Mouse (Mus musculus) large intestine, adult 2 months (tissue): ENCODE results near the gene Bcl6b. TPM values are rescaled to one million over a fixed set of nuclear protein-coding genes. Genes with fewer than 3 reads are reported as not detected.

Source experiments
- DNase-seq: peaks from one replicate; pipeline ENCODE4 v3.0.0-alpha.2; 2012; ENCODE audit warnings: low read depth, low spot score
- WGBS: fragments of 180-500 bp; shearing (Covaris S2); methylation state at CpG from one replicate; pipeline ENCODE4 v1.1.7; 2018; 5-methylcytosine and 5-hydroxymethylcytosine counted together
- polyA plus RNA-seq: library from polyadenylated mRNA; depleted of rRNA; stranded (reverse); fragments of >200 nt; gene quantifications from 2 replicates; pipeline ENCODE4 v1.2.3, GENCODE M21; 2012

Bcl6b gene
- polyA plus RNA-seq, 1 experiment = 1.2 TPM

GRCm38 (mm10) chr11:70216103-70216502, 13.5 kb downstream of the Bcl6b start:
- 80% methylated on average over 3 of the region's 3 CpGs for WGBS
- DNase-seq = no peak

- no peak for DNase-seq
- 73% methylated on average over 22 of the region's 22 CpGs for WGBS
Observed at GRCm38 (mm10) chr11:70215301-70215700, 14.3 kb downstream of the Bcl6b start.

DNA sequence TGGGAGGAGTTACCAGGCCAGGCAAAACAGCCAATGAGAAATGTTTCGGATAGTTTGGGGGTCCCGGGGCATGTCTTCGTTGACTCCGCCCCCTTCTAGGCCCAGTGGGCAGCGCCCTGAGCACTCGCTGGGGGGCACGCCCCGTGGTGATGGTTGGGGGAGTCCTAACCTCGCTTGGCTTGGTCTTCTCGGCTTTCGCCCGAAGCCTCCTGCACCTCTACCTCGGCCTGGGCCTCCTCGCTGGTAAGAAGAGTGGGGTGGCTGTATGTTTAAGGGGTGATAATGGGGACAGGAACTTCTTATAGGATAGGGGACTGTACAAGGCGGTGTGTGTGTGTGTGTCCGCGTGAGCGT, 14.8 kb downstream of the Bcl6b start:
- WGBS = 52% methylated on average over 18 of the region's 18 CpGs
- no peak for DNase-seq

DNA sequence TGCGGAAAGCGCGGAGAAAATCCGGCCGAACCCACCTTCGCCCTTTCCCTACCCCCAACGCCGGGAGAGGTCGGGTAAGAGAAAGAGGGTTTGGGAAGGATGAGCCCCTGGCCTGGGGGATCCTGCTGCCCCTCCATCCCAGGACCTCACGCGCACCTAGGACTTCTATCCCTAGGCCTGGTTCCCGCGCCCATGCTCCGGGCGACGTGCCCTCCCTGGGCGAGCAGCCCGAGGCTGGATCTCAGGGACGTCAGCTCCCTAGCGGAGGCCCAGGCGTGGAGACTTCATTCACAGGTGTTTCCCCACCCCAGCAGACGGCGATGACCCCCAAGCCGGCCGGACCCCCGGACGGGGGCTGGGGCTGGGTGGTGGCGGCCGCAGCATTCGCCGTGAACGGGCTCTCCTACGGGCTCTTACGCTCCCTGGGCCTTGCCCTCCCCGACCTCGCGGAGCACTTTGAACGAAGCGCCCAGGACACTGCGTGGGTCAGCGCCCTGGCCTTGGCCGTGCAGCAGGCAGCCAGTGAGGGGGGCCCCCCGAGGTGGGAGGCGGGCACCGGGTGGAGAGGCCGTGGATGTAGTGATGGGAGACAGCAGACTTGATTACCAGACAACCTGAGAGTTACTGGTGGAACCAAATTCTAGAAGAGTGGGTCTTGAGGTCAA, 15.3 kb downstream of the Bcl6b start:
- no peak for DNase-seq
- WGBS = 4% methylated on average over 46 of the region's 46 CpGs

DNA sequence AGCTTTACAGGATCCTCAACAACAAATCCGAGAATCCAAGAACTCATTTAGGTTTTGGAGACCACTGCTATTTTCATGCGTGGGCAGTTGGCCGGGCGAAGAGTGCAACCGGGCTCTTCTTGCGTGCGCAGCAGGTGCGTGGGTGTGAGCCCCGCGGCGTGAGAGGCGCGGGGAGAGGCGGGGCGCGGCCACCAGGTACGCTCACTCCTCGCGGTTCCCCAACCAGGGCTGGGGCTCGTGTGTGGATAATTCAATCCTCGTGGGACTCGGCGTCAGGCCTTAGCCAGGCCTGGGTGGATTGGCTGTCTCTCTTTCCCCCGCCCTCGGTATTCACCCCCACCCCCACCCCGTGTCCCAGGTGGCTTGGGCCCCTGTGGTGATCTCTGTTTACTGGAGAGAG, 15.9 kb downstream of the Bcl6b start:
- DNase-seq = no peak
- 6% methylated on average over 26 of the region's 26 CpGs for WGBS

- WGBS = 5% methylated on average over 9 of the region's 9 CpGs
- DNase-seq = peak; percentile 93
Observed at GRCm38 (mm10) chr11:70212896-70213295, 16.7 kb downstream of the Bcl6b start.

GRCm38 (mm10) chr11:70212423-70212822, 17.2 kb downstream of the Bcl6b start, which contains the start of gene Slc16a11:
TSS of gene Slc16a11 (plus strand) at chr11:70212752.
- 31% methylated on average over 6 of the region's 6 CpGs for WGBS
- DNase-seq = no peak

DNA sequence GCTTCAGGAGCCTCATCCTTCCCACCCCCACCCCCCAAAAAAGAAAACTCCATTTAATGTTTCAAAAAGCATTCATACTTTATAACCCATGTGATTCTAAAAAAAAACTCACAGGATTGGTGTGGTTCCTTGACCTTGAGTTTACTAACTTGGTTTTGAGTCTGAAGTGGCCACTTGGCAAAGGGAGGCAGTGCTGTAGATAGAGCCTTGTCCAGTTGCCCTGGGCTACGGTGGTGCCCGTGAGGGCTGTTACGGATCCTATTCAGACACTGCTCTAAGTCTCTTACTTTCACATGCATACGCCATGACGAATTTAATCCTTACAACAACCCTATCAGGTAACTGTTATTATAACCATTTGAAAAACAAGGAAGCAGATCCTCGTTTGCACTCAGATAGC, 17.6 kb downstream of the Bcl6b start:
- DNase-seq = no peak
- WGBS = 78% methylated on average over 6 of the region's 6 CpGs

GRCm38 (mm10) chr11:70210681-70211080, 18.9 kb downstream of the Bcl6b start:
- no peak for DNase-seq
- 75% methylated on average over 2 of the region's 2 CpGs for WGBS

DNA sequence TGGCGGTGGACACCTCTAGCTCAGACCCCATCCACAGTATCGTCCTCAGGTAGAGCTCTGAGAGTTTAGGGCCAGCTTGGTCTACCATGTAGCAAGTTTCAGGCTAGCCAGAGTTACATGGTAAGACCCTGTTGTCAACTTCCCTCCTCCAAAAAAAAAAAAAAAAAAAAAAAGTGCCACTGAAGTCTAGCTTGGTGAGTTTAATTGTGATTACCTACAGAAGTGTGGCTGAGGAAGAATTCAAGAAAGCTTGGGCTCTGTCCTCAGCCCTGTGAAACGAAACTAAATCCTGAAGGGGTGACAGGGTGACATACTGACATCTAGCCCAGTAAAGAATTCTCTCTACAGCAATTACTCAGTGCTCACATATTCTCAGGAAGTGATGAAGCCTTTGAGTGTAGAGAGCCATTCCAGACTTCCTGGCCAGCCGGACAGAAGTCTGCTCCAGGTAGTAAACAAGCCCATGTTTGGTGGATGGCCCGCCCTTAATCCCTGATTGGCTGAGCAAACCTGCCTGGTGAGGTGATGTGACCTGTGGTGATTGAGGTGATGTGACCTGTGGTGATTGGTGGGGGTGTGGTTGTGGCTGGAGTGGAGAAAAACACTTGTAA, 20.7 kb downstream of the Bcl6b start:
- 63% methylated on average over 5 of the region's 5 CpGs for WGBS
- DNase-seq = no peak

DNA sequence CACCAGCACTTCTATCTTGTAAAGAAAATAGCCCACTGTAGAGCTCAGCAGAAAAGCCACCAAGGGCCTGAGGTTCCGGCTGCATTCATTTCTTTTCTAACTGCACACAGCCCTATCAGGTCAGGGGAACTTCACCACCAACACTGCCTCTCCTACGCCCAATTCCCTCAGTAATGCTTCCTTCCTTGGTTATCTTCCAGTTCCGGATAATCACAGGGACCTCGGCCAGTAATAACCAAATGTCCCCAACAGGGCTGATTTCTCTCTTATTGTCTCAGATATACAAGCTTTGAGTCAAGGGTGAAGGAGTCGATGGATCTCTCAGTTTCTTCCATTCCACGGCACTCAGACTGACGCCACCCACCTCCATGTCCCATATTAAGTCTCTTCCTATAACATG, 22.3 kb downstream of the Bcl6b start:
- 73% methylated on average over 7 of the region's 7 CpGs for WGBS

GRCm38 (mm10) chr11:70206801-70207200, 22.8 kb downstream of the Bcl6b start:
- 78% methylated on average over 2 of the region's 2 CpGs for WGBS
- no peak for DNase-seq

More for the DNA sequence above, 22.3 kb downstream of the Bcl6b start:
- no peak for DNase-seq

DNA sequence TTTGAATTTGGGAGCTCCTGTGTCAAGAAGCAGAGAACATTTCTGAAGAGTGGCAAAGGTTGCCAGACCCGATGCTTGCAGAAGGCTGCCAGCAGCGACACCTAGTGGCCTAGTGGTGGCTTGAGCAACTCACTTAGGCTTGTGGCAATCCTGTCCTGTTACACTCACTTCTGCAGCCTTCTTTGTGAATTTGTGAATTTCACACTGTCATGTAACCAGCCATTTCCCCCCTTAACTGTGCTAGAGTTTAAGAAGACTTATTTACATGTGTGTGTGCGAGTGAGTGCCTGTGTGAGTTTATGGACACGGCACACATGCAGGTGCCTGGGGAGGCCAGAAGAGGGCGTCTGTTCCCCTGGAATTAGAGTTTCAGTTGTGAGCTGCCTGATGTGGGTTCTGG, 27.9 kb downstream of the Bcl6b start:
- DNase-seq = no peak
- 42% methylated on average over 5 of the region's 5 CpGs for WGBS

DNA sequence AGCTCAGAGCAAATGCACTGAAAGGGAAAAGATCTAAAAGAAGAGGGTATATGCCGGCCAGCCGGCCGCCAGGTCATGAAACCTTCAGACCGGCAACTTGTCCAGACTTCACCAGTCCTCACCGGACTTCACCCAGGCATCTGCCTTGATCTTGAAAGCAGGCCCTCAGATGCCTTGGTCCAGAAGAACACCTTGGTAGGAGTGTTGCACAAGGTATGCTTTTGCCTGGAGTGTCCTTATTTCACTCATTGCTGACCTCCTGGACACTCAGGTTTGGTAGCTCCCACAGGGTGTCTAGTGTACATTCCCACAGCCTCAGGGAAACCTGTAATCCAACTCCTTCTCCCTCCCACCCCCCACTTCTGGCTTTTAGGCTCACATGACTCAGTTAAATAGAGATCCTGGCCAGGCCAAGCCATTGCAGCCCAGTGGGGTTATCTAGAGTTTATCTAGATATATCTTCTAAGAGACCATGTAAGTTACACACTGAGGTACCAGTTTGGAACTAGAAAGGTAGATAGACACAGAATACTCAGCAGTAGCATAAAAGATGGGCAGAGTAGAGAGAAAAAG, 29.5 kb downstream of the Bcl6b start:
- 96% methylated on average over 5 of the region's 5 CpGs for WGBS
- DNase-seq = no peak

GRCm38 (mm10) chr11:70199107-70199506, 30.5 kb downstream of the Bcl6b start:
- WGBS = 68% methylated on average over 8 of the region's 8 CpGs
- DNase-seq = no peak

DNA sequence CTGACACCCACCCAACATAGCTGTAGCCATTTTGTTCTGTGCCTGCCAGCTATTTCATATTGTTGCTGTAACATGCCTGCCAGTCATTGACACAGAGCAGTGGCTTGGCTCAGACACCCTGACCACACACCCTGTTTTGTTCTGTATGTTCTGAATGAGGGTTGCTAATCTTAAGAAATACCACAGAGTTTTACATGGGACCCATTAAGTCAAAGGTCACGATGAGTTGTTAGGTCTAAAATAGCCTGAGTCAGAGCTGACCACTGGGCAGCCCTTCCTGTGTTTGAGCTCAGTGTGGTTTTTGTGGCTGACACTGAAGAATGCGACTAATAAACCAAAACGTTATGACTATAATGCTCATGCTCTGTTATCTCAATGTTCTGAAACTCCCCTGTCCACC, 31.3 kb downstream of the Bcl6b start:
- no peak for DNase-seq
- 64% methylated on average over 3 of the region's 3 CpGs for WGBS

GRCm38 (mm10) chr11:70193354-70194285, 36.0 kb downstream of the Bcl6b start:
- DNase-seq = no peak
- WGBS = 46% methylated on average over 11 of the region's 11 CpGs

GRCm38 (mm10) chr11:70192157-70192556, 37.4 kb downstream of the Bcl6b start:
- DNase-seq = no peak
- 66% methylated on average over 4 of the region's 4 CpGs for WGBS

GRCm38 (mm10) chr11:70191188-70191587, 38.4 kb downstream of the Bcl6b start:
- WGBS = 60% methylated on average over 6 of the region's 6 CpGs
- DNase-seq = no peak
